Mouse (Mus musculus): ENCODE measurements around the gene Paf1. TPM values are rescaled to one million over a fixed set of nuclear protein-coding genes. Genes with fewer than 3 reads are reported as not detected.

Paf1 gene
- polyA plus RNA-seq, 1 experiment from 2014 or later = 90.8 TPM

DNA sequence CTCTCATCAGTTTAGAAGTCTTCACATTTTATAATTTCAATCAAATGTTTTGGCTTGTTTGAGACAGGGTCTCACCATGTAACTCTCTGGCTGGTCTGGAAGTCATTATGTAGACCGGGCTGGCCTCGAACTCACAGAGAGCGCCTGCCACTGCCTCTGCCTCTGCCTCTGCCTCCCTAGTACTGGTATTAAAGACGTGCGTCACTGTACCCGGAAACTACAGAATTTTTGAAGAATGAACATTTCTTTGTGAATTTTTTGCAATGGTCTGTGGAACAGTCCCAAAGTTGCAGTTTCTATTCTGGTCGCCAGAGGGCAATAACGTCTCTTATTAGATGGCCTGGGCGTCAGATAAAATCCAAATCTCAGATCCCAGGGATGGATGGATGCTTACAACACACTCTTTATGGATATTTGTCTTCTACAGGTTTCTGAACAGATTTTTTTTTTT lies 19.6 kb upstream of the Paf1 start:
- under 1% methylated on average over 9 of the region's 9 CpGs for WGBS
- peak; percentile 76 for DNase-seq (ENCODE audit: low spot score)
- H3K27ac ChIP-seq (replicated peaks) = peak overlapping the region; percentile 94
- peaks cover 66% of the 10 kb centered on the region for H3K4me1 ChIP-seq
- peak overlapping the region; percentile 90 for H3K4me3 ChIP-seq
- no peaks in the 10 kb centered on the region for H3K9me3 ChIP-seq (replicated peaks)
- H3K27me3 ChIP-seq (ENCODE audit: low read depth, poor library complexity, severe bottlenecking) = peaks cover 13% of the 10 kb centered on the region
- peaks cover 33% of the 10 kb centered on the region for H3K36me3 ChIP-seq

DNA sequence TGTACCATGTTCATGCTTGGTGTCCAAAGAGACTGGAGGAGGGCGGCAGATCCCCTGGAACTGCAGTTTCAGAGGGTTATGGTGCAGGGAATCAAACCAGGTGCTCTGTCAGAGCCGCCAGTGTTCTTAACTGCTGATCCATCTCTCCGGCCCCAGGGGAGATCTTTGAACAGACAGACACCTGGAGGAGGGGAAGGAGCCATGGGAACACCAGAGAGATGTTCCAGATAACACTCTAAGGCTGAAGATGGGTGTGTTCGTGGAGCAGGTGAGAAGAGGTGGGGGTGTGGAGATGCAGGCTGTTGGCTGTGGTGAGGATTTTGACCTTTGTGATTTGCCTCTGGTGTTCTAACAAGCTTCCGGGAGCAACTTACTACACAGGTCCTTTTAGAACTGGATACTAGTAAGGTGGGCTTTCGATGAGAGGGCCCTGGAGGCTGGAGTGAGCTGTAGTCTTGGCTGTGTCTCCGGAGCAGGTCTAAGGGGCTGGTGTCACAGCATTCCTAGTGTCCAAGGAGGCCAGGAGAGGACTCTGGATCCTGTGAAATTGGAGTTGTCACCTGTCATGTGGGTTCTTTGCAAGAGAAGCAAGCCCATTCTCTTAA lies 18.8 kb upstream of the Paf1 start:
- peak overlapping the region; percentile 39; the same call in 1 of the 2 replicates for H3K27ac ChIP-seq (replicated peaks)
- 83% methylated on average over 7 of the region's 7 CpGs for WGBS
- H3K4me1 ChIP-seq = peaks cover 74% of the 10 kb centered on the region
- H3K27me3 ChIP-seq (ENCODE audit: low read depth, poor library complexity, severe bottlenecking) = peaks cover 17% of the 10 kb centered on the region
- DNase-seq (ENCODE audit: low spot score) = no peak
- H3K9me3 ChIP-seq (replicated peaks) = no peaks in the 10 kb centered on the region
- peaks cover 25% of the 10 kb centered on the region for H3K36me3 ChIP-seq
- peak overlapping the region; percentile 9; the same call in 1 of the 2 replicates for H3K4me3 ChIP-seq

DNA sequence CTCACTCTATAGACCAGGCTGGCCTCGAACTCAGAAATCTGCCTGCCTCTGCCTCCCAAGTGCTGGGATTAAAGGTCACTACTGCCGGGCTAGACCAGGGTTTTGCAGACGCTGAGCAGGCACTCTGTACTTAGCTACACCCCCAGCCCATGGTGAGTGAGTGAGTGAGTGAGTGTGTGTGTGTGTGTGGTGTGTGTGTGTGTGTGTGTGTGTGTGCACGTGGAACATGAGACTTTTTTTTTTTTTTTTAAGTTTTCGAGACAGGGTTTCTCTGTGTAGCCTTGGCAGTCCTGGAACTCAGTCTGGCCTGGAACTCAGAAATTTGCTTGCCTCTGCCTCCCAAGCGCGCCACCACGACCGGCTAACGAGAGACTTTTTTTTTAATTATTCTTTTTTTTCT lies 18.1 kb upstream of the Paf1 start:
- Histone ChIP-seq H3K4me3 (peak overlapping the region; percentile 54; the same call in 1 of the 2 replicates), H3K27me3 (ENCODE audit: low read depth, poor library complexity, severe bottlenecking) (peaks cover 17% of the 10 kb centered on the region), H3K9me3 (replicated peaks) (no peaks in the 10 kb centered on the region), H3K27ac (replicated peaks) (peak overlapping the region; percentile 90), H3K4me1 (peaks cover 75% of the 10 kb centered on the region), H3K36me3 (peaks cover 18% of the 10 kb centered on the region)
- 84% methylated on average over 10 of the region's 10 CpGs for WGBS
- no peak for DNase-seq (ENCODE audit: low spot score)

DNA sequence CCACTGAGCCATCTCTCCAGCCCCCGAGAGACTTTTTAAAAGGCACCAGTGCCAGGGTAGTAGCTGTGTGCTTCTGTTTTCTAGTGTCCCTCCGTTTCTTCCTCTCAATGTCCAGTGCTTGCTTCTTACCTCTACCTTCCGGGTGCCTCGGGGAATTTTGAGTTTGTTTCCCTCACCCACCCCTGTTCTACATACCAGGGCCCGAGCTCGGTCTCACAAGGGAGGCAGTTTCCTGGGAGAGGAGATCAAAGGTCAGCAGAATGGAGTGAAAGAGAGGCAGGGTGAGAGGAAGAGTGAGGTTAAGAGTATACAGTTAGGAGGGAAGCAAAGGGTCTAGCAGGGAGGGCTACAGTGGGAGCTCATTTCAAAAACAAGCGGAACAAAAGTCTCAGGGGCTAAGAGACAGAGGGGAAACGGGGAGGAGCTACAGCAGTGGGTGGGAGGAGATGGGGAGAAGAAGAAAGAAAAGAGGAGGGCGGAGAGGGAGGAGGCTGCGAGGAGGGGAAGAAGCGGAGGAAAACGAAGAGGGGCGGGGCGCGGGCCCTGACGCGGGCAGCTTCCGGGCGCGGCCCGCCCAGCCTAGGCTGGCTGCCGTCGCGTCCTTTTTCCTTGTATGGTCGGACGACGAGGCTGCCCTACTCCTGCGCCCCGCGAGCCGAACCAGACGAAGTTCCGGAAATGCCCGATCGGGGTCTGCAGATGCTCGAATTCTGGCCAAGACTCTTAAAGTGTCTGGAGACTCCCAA lies 17.4 kb upstream of the Paf1 start:
- Histone ChIP-seq H3K27me3 (ENCODE audit: low read depth, poor library complexity, severe bottlenecking) (peaks cover 17% of the 10 kb centered on the region), H3K4me3 (peak overlapping the region; percentile 54), H3K9me3 (replicated peaks) (no peaks in the 10 kb centered on the region), H3K4me1 (peaks cover 71% of the 10 kb centered on the region), H3K36me3 (peaks cover 11% of the 10 kb centered on the region), H3K27ac (replicated peaks) (peak overlapping the region; percentile 90)
- WGBS = under 1% methylated on average over 34 of the region's 36 CpGs
- peak; percentile 91 for DNase-seq (ENCODE audit: low spot score)

DNA sequence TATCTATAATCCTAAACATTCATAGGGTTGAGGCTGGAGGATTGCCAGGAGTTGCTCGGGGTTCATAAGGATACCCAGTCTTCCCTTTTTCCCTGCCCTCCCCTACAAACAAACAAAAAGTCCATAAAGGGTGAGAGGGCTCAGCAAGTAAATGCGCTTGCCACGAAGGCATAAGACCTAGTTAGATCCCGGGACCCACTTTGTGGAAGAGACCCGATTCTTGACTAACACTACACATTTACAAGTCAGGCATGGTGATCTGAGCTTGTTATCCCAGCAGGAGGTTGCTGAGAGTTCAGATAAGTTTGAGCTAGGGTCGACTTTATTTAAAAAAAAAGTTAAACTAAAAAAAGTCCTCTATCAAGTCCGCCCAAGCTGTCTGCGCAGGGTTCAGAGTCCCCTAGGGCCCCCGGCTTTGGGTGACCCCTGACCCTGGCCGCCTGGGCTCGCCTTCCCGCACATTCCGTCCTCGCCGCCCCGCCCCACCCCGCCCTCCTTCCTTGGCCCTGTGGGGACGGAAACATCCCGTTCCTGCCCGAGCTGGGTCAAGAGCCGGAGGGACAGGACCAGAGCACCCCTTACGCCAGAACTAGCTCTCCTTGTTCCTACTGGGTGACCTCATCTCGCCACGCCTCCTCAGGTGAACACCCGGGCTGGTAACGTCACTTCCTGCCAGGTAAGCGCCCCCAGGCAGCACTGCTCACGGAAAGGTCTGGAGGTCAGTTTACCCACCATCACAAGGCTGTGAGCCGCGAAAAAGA lies 16.6 kb upstream of the Paf1 start:
- peak; percentile 67 for DNase-seq (ENCODE audit: low spot score)
- peaks cover 71% of the 10 kb centered on the region for H3K4me1 ChIP-seq
- 3% methylated on average over 30 of the region's 30 CpGs for WGBS
- H3K27ac ChIP-seq (replicated peaks) = peak overlapping the region; percentile 90
- no peaks in the 10 kb centered on the region for H3K9me3 ChIP-seq (replicated peaks)
- H3K4me3 ChIP-seq = peak overlapping the region; percentile 54
- H3K36me3 ChIP-seq = peaks cover 8% of the 10 kb centered on the region
- H3K27me3 ChIP-seq (ENCODE audit: low read depth, poor library complexity, severe bottlenecking) = peaks cover 17% of the 10 kb centered on the region

DNA sequence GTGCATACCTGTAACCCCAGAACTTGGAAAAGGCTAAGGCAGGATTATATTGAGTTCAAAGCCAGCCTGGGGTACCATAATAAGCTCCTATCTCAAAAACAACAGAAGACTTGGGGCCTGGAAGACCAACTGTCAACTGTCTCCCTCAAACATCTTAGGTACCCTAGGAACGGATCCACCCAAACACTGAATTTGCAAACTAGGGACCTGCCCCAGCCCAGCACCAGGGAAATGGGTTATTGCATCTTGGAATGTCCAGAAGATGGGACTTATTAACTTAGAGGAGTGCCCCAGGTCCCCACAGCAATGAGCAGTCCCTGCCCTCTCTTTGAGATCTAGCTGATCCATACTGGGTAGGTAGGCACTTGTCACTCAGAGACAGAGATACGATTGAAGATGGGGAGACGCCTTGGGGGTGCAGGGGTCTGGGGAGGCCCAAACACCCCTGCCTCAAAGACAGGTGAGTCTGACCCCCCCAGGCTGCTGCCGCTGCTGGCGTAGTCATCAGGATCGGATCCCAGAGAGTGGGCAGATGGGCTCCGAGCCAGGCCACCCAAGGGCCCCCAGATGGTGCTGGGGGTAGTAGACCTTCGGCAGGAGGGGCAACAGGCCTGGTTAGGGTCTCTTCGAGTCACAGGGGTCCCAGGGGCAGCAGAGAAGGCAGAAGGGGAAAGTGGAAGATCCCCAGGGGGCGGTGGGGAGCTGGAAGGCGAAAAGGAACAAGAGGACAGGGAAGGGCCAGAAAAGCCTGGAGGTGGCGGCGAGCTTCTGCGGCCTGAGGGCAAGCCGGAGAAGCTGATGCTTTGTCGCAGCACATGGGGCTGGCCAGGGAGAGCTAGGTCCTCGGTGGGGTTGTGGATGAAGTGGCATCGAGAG lies 15.3 kb upstream of the Paf1 start:
- Histone ChIP-seq H3K27ac (replicated peaks) (peak overlapping the region; percentile 89), H3K9me3 (replicated peaks) (no peaks in the 10 kb centered on the region), H3K36me3 (peaks cover 8% of the 10 kb centered on the region), H3K4me3 (peak overlapping the region; percentile 68), H3K4me1 (peaks cover 78% of the 10 kb centered on the region), H3K27me3 (ENCODE audit: low read depth, poor library complexity, severe bottlenecking) (peaks cover 17% of the 10 kb centered on the region)
- DNase-seq (ENCODE audit: low spot score) = no peak
- WGBS = 77% methylated on average over 18 of the region's 18 CpGs

DNA sequence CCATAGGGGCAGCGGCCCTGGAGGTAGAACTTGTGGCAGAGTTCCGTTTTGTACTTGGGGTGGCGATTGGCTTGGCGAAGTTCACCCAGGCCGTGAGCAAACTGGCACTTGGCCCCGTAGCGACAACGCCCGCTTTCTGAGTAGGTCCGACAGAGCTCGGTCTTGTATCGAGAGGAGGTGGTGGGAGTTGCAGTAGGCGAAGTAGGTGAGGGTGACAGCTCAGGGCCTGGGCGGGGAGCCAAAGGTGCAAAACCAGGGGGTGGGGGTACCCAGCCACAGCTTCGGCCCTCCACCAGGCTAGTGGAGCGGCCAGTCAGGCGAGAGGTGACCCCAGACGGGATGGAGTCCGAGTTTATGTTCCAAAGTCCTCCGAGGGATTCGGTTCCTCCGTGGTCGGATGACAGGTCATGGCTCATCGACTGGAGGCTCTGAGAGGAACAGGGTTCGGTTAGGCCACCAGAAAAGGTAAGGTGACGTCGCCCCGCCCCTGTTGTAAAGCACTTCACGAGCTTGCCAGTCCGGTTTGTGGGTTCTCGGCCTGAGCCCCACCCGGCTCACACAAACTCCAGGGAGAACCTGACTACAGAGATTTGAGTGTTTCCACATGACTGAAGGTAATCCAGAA lies 14.6 kb upstream of the Paf1 start:
- Histone ChIP-seq H3K4me3 (peak overlapping the region; percentile 68), H3K9me3 (replicated peaks) (no peaks in the 10 kb centered on the region), H3K36me3 (peaks cover 8% of the 10 kb centered on the region), H3K27me3 (ENCODE audit: low read depth, poor library complexity, severe bottlenecking) (peaks cover 17% of the 10 kb centered on the region), H3K27ac (replicated peaks) (peak overlapping the region; percentile 89), H3K4me1 (peaks cover 86% of the 10 kb centered on the region)
- 47% methylated on average over 32 of the region's 32 CpGs for WGBS
- DNase-seq (ENCODE audit: low spot score) = no peak

DNA sequence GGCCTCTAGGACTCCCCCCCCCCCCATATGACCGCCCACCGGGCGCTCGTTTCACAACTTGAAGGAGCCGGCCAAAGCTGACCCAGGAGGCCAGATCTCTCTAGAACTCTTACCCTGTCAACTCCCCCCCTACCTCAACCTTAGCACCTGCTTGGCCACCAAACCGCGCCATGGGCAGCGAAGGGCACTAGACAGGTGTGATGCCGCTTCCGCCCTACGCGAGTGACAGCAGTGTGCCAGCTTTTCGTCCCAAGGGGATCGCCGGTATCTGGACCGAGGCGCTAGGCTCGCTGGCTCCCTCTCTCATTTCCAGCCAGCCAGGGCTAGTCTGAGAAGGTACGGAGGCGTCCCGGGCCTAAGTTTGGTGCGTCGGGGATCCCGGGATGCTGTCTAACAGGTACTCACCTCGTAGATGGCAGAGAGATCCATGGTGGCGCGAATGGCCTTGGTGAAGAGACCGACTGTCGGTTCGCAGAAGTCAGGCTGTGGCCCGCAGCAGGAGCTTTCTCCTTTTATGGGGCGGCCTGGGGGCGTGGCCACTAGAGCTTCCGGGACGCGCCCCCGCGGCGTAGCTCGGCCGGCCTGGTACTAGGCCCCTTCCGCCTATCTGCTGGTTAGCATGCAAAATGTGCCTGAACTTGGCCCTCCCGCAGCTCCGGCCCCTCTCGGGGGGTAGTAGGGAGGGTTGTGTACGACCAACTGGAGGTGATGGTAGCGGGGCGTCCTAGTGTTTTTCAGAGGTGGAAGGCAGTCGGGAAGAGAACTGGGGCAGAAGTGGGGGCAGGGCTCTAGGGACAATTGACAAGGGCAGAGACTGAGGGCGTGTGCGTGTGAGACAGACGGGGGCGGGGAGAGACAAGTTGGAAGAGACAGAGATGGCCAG lies 13.7 kb upstream of the Paf1 start:
- peaks cover 83% of the 10 kb centered on the region for H3K4me1 ChIP-seq
- peaks cover 8% of the 10 kb centered on the region for H3K36me3 ChIP-seq
- WGBS = 1% methylated on average over 53 of the region's 53 CpGs
- peak overlapping the region; percentile 68 for H3K4me3 ChIP-seq
- H3K27ac ChIP-seq (replicated peaks) = peak overlapping the region; percentile 89
- peaks cover 17% of the 10 kb centered on the region for H3K27me3 ChIP-seq (ENCODE audit: low read depth, poor library complexity, severe bottlenecking)
- no peaks in the 10 kb centered on the region for H3K9me3 ChIP-seq (replicated peaks)
- peak; percentile 86 for DNase-seq (ENCODE audit: low spot score)

DNA sequence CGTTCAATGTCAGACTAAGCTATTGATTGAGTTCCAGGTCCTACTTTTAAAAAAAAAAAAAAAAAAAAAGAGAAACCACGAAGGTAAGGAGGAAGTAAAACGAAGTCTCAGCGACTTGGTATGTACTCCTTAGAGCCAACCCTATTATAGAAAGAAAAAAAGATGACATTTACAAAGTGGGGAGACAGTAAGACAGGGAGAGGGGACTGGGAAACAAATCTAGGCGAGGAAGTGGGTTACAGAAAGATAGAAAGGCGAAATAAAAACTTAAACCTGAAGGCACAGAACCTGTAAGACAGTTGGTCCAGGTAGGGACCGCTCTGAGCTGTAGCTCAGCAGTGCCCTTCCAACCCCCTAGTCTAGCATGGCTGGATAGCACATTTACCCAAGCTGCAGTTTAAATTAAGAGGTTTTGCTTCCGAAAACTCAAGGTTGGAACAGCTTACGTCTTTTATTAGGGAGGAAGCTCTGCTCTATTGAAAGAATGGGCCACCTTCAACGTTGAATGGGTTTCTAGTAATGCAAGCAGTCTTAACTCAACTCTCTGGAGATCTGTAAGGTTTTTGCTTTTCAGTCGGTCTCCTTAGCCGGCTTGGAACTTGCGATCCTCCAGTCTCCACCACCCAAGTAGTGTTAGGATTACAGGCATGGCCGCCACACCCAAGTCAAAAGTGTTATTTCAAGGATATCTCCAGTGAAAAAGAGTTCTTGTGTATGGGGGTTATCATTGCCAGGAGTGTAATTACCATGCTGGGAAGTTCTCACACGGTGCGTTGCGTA lies 12.3 kb upstream of the Paf1 start, which contains the start of gene Zfp36:
Gene Zfp36, minus strand, starts transcription at position 17 of the 780 bp plus-strand sequence.
- 53% methylated on average over 17 of the region's 17 CpGs for WGBS
- Histone ChIP-seq H3K27ac (replicated peaks) (peak within 1 kb of the TSS; percentile 89), H3K9me3 (replicated peaks) (no peaks in the 10 kb centered on the region), H3K4me3 (peak within 1 kb of the TSS; percentile 68), H3K36me3 (peaks cover 12% of the 10 kb centered on the region), H3K4me1 (peaks cover 74% of the 10 kb centered on the region), H3K27me3 (ENCODE audit: low read depth, poor library complexity, severe bottlenecking) (peaks cover 17% of the 10 kb centered on the region)
- no peak for DNase-seq (ENCODE audit: low spot score)

DNA sequence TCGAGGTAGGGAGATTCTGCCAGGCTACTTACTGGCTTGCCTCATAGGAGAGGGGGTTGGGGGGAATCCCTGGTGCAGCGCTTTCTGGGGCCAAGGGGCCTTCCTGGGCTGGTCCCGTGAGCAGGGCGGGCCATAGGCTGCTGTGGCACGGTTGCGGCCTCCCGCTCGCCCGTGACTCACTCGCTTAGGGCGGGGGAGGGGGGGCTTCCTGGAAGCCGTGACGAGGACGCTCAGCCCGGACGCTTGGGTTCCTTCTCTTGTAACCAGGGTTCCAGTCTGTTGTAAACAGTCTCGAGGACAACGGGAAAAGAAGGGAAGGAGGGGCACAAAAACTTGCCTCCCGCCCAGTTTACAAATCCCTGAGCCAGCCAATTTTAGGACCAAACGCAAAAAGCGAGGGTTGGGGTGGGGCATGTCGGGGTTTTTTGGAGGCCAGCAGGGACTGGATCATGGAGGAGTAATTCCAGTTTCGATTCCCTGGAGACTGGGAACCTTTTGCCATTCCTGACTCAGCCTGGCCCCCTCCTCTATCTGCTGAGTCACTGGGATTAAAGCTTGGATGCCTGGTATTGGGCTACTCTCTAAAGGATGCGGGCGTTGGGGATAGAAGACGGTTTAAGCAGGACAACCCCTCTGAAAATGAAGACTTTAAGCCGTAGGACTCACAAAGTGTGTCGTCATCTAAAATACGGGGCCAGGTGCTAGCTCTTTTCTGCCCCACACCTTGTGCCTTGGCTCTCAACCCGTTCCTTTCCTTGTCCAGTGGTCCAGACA lies 11.5 kb upstream of the Paf1 start:
- Histone ChIP-seq H3K9me3 (replicated peaks) (no peaks in the 10 kb centered on the region), H3K4me1 (peaks cover 66% of the 10 kb centered on the region), H3K4me3 (peak overlapping the region; percentile 47), H3K27me3 (ENCODE audit: low read depth, poor library complexity, severe bottlenecking) (peaks cover 17% of the 10 kb centered on the region), H3K27ac (replicated peaks) (peak overlapping the region; percentile 83), H3K36me3 (peaks cover 20% of the 10 kb centered on the region)
- peak; percentile 49 for DNase-seq (ENCODE audit: low spot score)
- WGBS = 6% methylated on average over 30 of the region's 30 CpGs

All from midbrain, embryonic 10.5 days (tissue).